In the genomic region with DNA sequence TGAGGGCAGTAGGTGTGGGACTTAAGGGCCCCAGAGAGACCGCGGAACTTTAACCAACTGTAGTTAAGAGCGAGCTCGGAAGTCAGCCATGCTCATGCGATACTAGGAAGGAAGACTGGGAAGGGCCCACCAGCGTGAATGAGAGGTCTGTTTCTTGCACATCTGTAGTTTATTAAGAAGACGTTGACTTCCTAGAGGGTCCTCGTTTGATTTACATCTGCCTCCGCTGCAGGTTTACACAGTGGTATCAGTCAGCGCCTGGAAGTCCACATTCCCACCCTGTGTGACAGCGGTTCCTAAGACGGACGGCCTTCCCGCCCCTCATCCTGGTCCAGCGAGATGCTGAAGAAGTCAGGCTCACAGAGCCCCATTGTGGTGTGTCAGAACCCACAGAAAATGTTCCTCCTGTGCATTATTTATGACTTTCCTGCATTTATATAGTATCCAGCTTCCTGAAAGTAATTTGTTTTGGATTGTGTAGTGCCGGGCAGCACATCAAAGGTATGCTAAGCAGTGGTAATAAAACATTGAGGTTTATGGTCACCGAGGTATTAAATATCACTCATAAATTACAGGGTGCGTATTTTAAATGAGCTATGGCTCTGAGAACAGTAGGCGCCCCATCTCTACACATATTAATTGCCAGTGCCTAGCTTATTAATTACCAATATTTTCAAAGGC, we compare ENCODE assay signal across 15 mouse cellular contexts.
DNase-seq lines count a peak whose midpoint lies in the region; ATAC-seq lines count a peak whose summit lies in the region.
"Had no signal": no experiment of that assay in that cellular context is flagged by ENCODE, and none has a peak within 500 bp of the region (broad histone marks: within the 10 kb centered on the region; RNA-seq: fewer than 3 reads in every experiment).

No protein-coding gene starts in this region.

- WGBS in hindbrain, embryonic 10.5 days, result 69% methylated on average over 19 of the region's 19 CpGs
- 66% methylated on average over 19 of the region's 19 CpGs for WGBS in hindbrain, embryonic 12.5 days
- 37% methylated on average over 19 of the region's 19 CpGs for WGBS in embryonic facial prominence, embryonic 15.5 days

- DNase-seq in hindbrain, embryonic 10.5 days (ENCODE audit: low spot score), result peak; percentile 23
- peak; percentile 76 for DNase-seq in embryo, embryonic 10.5 days (ENCODE audit: low spot score)
- peak; percentile 88 for DNase-seq in mesoderm, embryonic 11.5 days (ENCODE audit: low read depth, low spot score)
- no peak for DNase-seq in frontal cortex, postnatal 36 days (ENCODE audit: low spot score in 2 of 2)
- DNase-seq in adrenal gland, adult 8-10 months, result no peak
- DNase-seq in left cerebral cortex, postnatal 25 days (ENCODE audit: low spot score in 2 of 2), result no peak
- DNase-seq: cerebellum, adult 11-12 months; forebrain, postnatal 0 days had no signal

- no peaks in the 10 kb centered on the region for H3K36me3 ChIP-seq in hindbrain, embryonic 10.5 days
- H3K36me3 ChIP-seq in hindbrain, embryonic 12.5 days, result no peaks in the 10 kb centered on the region
- H3K36me3 ChIP-seq in embryonic facial prominence, embryonic 15.5 days, result no peaks in the 10 kb centered on the region
- H3K36me3 ChIP-seq: heart, embryonic 15.5 days; midbrain, embryonic 15.5 days had no signal

- no peaks in the 10 kb centered on the region for H3K9me3 ChIP-seq in hindbrain, embryonic 10.5 days
- no peaks in the 10 kb centered on the region for H3K9me3 ChIP-seq in hindbrain, embryonic 12.5 days (replicated peaks)
- H3K9me3 ChIP-seq in embryonic facial prominence, embryonic 15.5 days (replicated peaks), result no peaks in the 10 kb centered on the region
- H3K9me3 ChIP-seq: heart, embryonic 15.5 days; midbrain, embryonic 15.5 days had no signal

- H3K9ac ChIP-seq in hindbrain, embryonic 12.5 days, result no peak overlapping the region
- no peak overlapping the region for H3K9ac ChIP-seq in embryonic facial prominence, embryonic 15.5 days
- H3K9ac ChIP-seq: forebrain, postnatal 0 days; heart, embryonic 15.5 days; midbrain, embryonic 15.5 days had no signal

- H3K27me3 ChIP-seq in hindbrain, embryonic 10.5 days (ENCODE audit: insufficient read depth, poor library complexity, severe bottlenecking), result no peaks in the 10 kb centered on the region
- no peaks in the 10 kb centered on the region for H3K27me3 ChIP-seq in hindbrain, embryonic 12.5 days
- H3K27me3 ChIP-seq in embryonic facial prominence, embryonic 15.5 days, result no peaks in the 10 kb centered on the region
- H3K27me3 ChIP-seq: heart, embryonic 15.5 days; midbrain, embryonic 15.5 days; Patski had no signal

- H3K4me1 ChIP-seq in hindbrain, embryonic 10.5 days (replicated peaks), result no peaks in the 10 kb centered on the region
- no peaks in the 10 kb centered on the region for H3K4me1 ChIP-seq in hindbrain, embryonic 12.5 days
- peaks cover 7% of the 10 kb centered on the region; the same call in 1 of the 2 replicates for H3K4me1 ChIP-seq in embryonic facial prominence, embryonic 15.5 days
- H3K4me1 ChIP-seq: heart, embryonic 15.5 days; midbrain, embryonic 15.5 days had no signal

- ATAC-seq in hindbrain, embryonic 12.5 days (ENCODE audit: low FRiP score), result no peak
- ATAC-seq in embryonic facial prominence, embryonic 15.5 days (ENCODE audit: insufficient number of reproducible peaks, low FRiP score, low TSS enrichment, low read depth), result no peak
- ATAC-seq: forebrain, postnatal 0 days; hindbrain, embryonic 16.5 days; midbrain, embryonic 15.5 days; Patski had no signal

- no peak overlapping the region for H3K4me3 ChIP-seq in hindbrain, embryonic 10.5 days
- H3K4me3 ChIP-seq in hindbrain, embryonic 12.5 days, result no peak overlapping the region
- no peak overlapping the region for H3K4me3 ChIP-seq in embryonic facial prominence, embryonic 15.5 days (replicated peaks)
- H3K4me3 ChIP-seq: heart, embryonic 15.5 days; midbrain, embryonic 15.5 days had no signal

- H3K4me2 ChIP-seq in hindbrain, embryonic 12.5 days (replicated peaks), result no peak overlapping the region
- peak overlapping the region; percentile 28; the same call in 1 of the 2 replicates for H3K4me2 ChIP-seq in embryonic facial prominence, embryonic 15.5 days (replicated peaks)
- H3K4me2 ChIP-seq: heart, embryonic 15.5 days; midbrain, embryonic 15.5 days had no signal

- no peak overlapping the region for H3K27ac ChIP-seq in hindbrain, embryonic 10.5 days
- no peak overlapping the region for H3K27ac ChIP-seq in hindbrain, embryonic 12.5 days
- no peak overlapping the region for H3K27ac ChIP-seq in embryonic facial prominence, embryonic 15.5 days (replicated peaks)
- H3K27ac ChIP-seq: heart, embryonic 15.5 days; macrophage; midbrain, embryonic 15.5 days had no signal

- intact Hi-C loops in left cerebral cortex, postnatal 25 days (cut with DNase I), result no loop called here

Comparison
In these comparisons a context has a peak if more than half of its experiments do, and no peak if none do; other contexts are left out.
1. DNase-seq: peak in hindbrain, embryonic 10.5 days (single experiment), embryo, embryonic 10.5 days (single experiment) and mesoderm, embryonic 11.5 days (single experiment); none in frontal cortex, postnatal 36 days (0 of 2), adrenal gland, adult 8-10 months (single experiment) and left cerebral cortex, postnatal 25 days (0 of 2).